Mouse (Mus musculus): ENCODE data around the gene Rtbdn. TPM values are rescaled to one million over a fixed set of nuclear protein-coding genes. Genes with fewer than 3 reads are reported as not detected.
A peak's percentile ranks its signal among the peaks of the same experiment; 100 is the strongest.

Rtbdn gene
- total and polyA plus RNA-seq, 2 experiments, result not detected

- DNase-seq (ENCODE audit: extremely low read depth, low read depth, low spot score), result no peak
- H3K27ac ChIP-seq (replicated peaks; ENCODE audit: insufficient read depth, low read depth, low read length), result no peak overlapping the region
- TF ChIP-seq CTCF (IDR thresholded peaks at IDR 0.05; ENCODE audit: low read depth, low read length) (no peak), POLR2A (IDR thresholded peaks at IDR 0.05; ENCODE audit: extremely low read depth, insufficient read depth, low read length) (no peak)
- peak overlapping the region; percentile 62 for H3K9ac ChIP-seq (ENCODE audit: low read depth, low read length)
- H3K79me2 ChIP-seq (ENCODE audit: control insufficient read depth, insufficient read depth, low read length), result no peaks in the 10 kb centered on the region
- H3K4me1 ChIP-seq (ENCODE audit: control insufficient read depth, insufficient read depth, low read length), result peaks cover 24% of the 10 kb centered on the region
- H3K27me3 ChIP-seq (ENCODE audit: control insufficient read depth, insufficient read depth, low read length), result no peaks in the 10 kb centered on the region
- WGBS, result 25% methylated on average over 21 of the region's 21 CpGs
- peaks cover 3% of the 10 kb centered on the region for H3K36me3 ChIP-seq (ENCODE audit: control insufficient read depth, insufficient read depth, low read length)
- H3K4me3 ChIP-seq (ENCODE audit: insufficient read depth, low read depth, low read length), result peak overlapping the region; percentile 68
Measured at GRCm38 (mm10) chr8:84970135-84970790, 23.5 kb downstream of the Rtbdn start.

GRCm38 (mm10) chr8:84970913-84971312 lies 24.1 kb downstream of the Rtbdn start:
- H3K4me1 ChIP-seq (ENCODE audit: control insufficient read depth, insufficient read depth, low read length), result peaks cover 26% of the 10 kb centered on the region
- H3K27me3 ChIP-seq (ENCODE audit: control insufficient read depth, insufficient read depth, low read length), result no peaks in the 10 kb centered on the region
- no peak for DNase-seq (ENCODE audit: extremely low read depth, low read depth, low spot score)
- peaks cover 3% of the 10 kb centered on the region for H3K36me3 ChIP-seq (ENCODE audit: control insufficient read depth, insufficient read depth, low read length)
- H3K79me2 ChIP-seq (ENCODE audit: control insufficient read depth, insufficient read depth, low read length), result no peaks in the 10 kb centered on the region
- no peak overlapping the region for H3K9ac ChIP-seq (ENCODE audit: low read depth, low read length)
- WGBS, result 80% methylated on average over 5 of the region's 5 CpGs
- no peak overlapping the region for H3K27ac ChIP-seq (replicated peaks; ENCODE audit: insufficient read depth, low read depth, low read length)
- H3K4me3 ChIP-seq (ENCODE audit: insufficient read depth, low read depth, low read length), result no peak overlapping the region
- TF ChIP-seq POLR2A (IDR thresholded peaks at IDR 0.05; ENCODE audit: extremely low read depth, insufficient read depth, low read length) (no peak), CTCF (IDR thresholded peaks at IDR 0.05; ENCODE audit: low read depth, low read length) (no peak)

GRCm38 (mm10) chr8:84973079-84973478 lies 26.3 kb downstream of the Rtbdn start:
- no peak for DNase-seq (ENCODE audit: extremely low read depth, low read depth, low spot score)
- H3K79me2 ChIP-seq (ENCODE audit: control insufficient read depth, insufficient read depth, low read length), result peaks cover 8% of the 10 kb centered on the region; the same call in 1 of the 2 replicates
- H3K36me3 ChIP-seq (ENCODE audit: control insufficient read depth, insufficient read depth, low read length), result peaks cover 3% of the 10 kb centered on the region
- H3K4me3 ChIP-seq (ENCODE audit: insufficient read depth, low read depth, low read length), result no peak overlapping the region
- H3K27ac ChIP-seq (replicated peaks; ENCODE audit: insufficient read depth, low read depth, low read length), result peak overlapping the region; percentile 51
- TF ChIP-seq POLR2A (IDR thresholded peaks at IDR 0.05; ENCODE audit: extremely low read depth, insufficient read depth, low read length) (no peak), CTCF (IDR thresholded peaks at IDR 0.05; ENCODE audit: low read depth, low read length) (no peak)
- peaks cover 26% of the 10 kb centered on the region for H3K4me1 ChIP-seq (ENCODE audit: control insufficient read depth, insufficient read depth, low read length)
- WGBS, result 88% methylated on average over 1 of the region's 1 CpGs
- H3K27me3 ChIP-seq (ENCODE audit: control insufficient read depth, insufficient read depth, low read length), result no peaks in the 10 kb centered on the region
- no peak overlapping the region for H3K9ac ChIP-seq (ENCODE audit: low read depth, low read length)

GRCm38 (mm10) chr8:84973803-84974542 lies 27.2 kb downstream of the Rtbdn start:
- H3K27ac ChIP-seq (replicated peaks; ENCODE audit: insufficient read depth, low read depth, low read length), result peak overlapping the region; percentile 61

GRCm38 (mm10) chr8:84974543-84975142 lies 27.9 kb downstream of the Rtbdn start:
- Histone ChIP-seq H3K4me1 (ENCODE audit: control insufficient read depth, insufficient read depth, low read length) (peaks cover 22% of the 10 kb centered on the region), H3K27ac (replicated peaks; ENCODE audit: insufficient read depth, low read depth, low read length) (peak overlapping the region; percentile 61), H3K4me3 (ENCODE audit: insufficient read depth, low read depth, low read length) (no peak overlapping the region), H3K9ac (ENCODE audit: low read depth, low read length) (no peak overlapping the region), H3K79me2 (ENCODE audit: control insufficient read depth, insufficient read depth, low read length) (peaks cover 10% of the 10 kb centered on the region; the same call in 1 of the 2 replicates), H3K36me3 (ENCODE audit: control insufficient read depth, insufficient read depth, low read length) (peaks cover 3% of the 10 kb centered on the region), H3K27me3 (ENCODE audit: control insufficient read depth, insufficient read depth, low read length) (no peaks in the 10 kb centered on the region)
- no peak for DNase-seq (ENCODE audit: extremely low read depth, low read depth, low spot score)
- TF ChIP-seq POLR2A (IDR thresholded peaks at IDR 0.05; ENCODE audit: extremely low read depth, insufficient read depth, low read length), result no peak
- TF ChIP-seq CTCF (IDR thresholded peaks at IDR 0.05; ENCODE audit: low read depth, low read length), result no peak
- WGBS, result 39% methylated on average over 8 of the region's 8 CpGs

More at GRCm38 (mm10) chr8:84973803-84974542, 27.2 kb downstream of the Rtbdn start:
- H3K9ac ChIP-seq (ENCODE audit: low read depth, low read length), result no peak overlapping the region
- WGBS, result 26% methylated on average over 4 of the region's 4 CpGs
- peak; percentile 96 for DNase-seq (ENCODE audit: extremely low read depth, low read depth, low spot score)
- H3K4me3 ChIP-seq (ENCODE audit: insufficient read depth, low read depth, low read length), result no peak overlapping the region
- peaks cover 22% of the 10 kb centered on the region for H3K4me1 ChIP-seq (ENCODE audit: control insufficient read depth, insufficient read depth, low read length)
- H3K79me2 ChIP-seq (ENCODE audit: control insufficient read depth, insufficient read depth, low read length), result peaks cover 10% of the 10 kb centered on the region; the same call in 1 of the 2 replicates
- no peak for TF ChIP-seq POLR2A (IDR thresholded peaks at IDR 0.05; ENCODE audit: extremely low read depth, insufficient read depth, low read length)
- peak; percentile 61; the same call in 1 of the 2 replicates for TF ChIP-seq CTCF (IDR thresholded peaks at IDR 0.05; ENCODE audit: low read depth, low read length)
- H3K27me3 ChIP-seq (ENCODE audit: control insufficient read depth, insufficient read depth, low read length), result no peaks in the 10 kb centered on the region
- H3K36me3 ChIP-seq (ENCODE audit: control insufficient read depth, insufficient read depth, low read length), result peaks cover 3% of the 10 kb centered on the region
